Mouse (Mus musculus) kidney, postnatal 0 days (tissue): ENCODE measurements at regions not wholly inside any gene's neighbourhood (a gene's known extent, or its start where the extent isn't known, plus 50 kb on each side); places are given as distances from the start of the nearest gene placed in this dataset.

ENCODE experiments used
- ATAC-seq: fragments of 200-750 bp; cut with Nextera tagmentation; replicated peaks from 2 replicates; pipeline ENCODE4 v1.8.0; 2017; ENCODE audit warnings: low read depth, moderate number of reproducible peaks, moderate TSS enrichment, moderate library complexity; ENCODE audit not compliant: low FRiP score
- DNase-seq: peaks from one replicate; pipeline ENCODE4 v3.0.0-alpha.2; 2016; ENCODE audit warnings: low spot score
- H3K27ac ChIP-seq: fragments of 300-500 bp; sonication (generic); 2 replicates; pipeline ENCODE4 v1.5.1; 2014; ENCODE audit warnings: mild to moderate bottlenecking
- H3K27me3 ChIP-seq: fragments of 300-500 bp; sonication (generic); 2 replicates; pipeline ENCODE4 v1.6.1; 2014; ENCODE audit warnings: low read length, mixed read lengths; ENCODE audit not compliant: insufficient read depth
- H3K36me3 ChIP-seq: fragments of 300-500 bp; sonication (generic); 2 replicates; pipeline ENCODE4 v1.6.1; 2014; ENCODE audit warnings: low read length, mixed read lengths; ENCODE audit not compliant: insufficient read depth
- H3K4me1 ChIP-seq: fragments of 300-500 bp; sonication (generic); replicated peaks from 2 replicates; pipeline ENCODE4 v1.6.1; 2014; ENCODE audit warnings: antibody characterized with exemption, low read length, mixed read lengths; ENCODE audit not compliant: insufficient read depth
- H3K4me2 ChIP-seq: fragments of 300-500 bp; sonication (generic); 2 replicates; pipeline ENCODE4 v1.6.1; 2014; ENCODE audit warnings: mild to moderate bottlenecking, low read length, moderate library complexity, mixed read lengths
- H3K4me3 ChIP-seq: fragments of 300-500 bp; sonication (generic); replicated peaks from 2 replicates; pipeline ENCODE4 v1.5.1; 2014; ENCODE audit warnings: low read depth, low read length
- H3K9ac ChIP-seq: fragments of 300-500 bp; sonication (generic); 2 replicates; pipeline ENCODE4 v1.6.1; 2014; ENCODE audit warnings: low read depth, low read length
- H3K9me3 ChIP-seq: fragments of 300-500 bp; sonication (generic); replicated peaks from 2 replicates; pipeline ENCODE4 v1.6.1; 2016; ENCODE audit warnings: low read length, inconsistent platforms, mixed read lengths
- CTCF ChIP-seq: IDR thresholded peaks from 2 replicates; pipeline ENCODE4 v1.5.1; 2016; ENCODE audit warnings: antibody characterized with exemption, low read depth, mild to moderate bottlenecking, moderate library complexity
- WGBS: fragments of 180-500 bp; shearing (Covaris S2); extraction: QIAGEN DNeasy Blood & Tissue Kit; methylation state at CpG from one replicate; pipeline ENCODE4 v1.1.7; 2014; 5-methylcytosine and 5-hydroxymethylcytosine counted together

- Histone ChIP-seq H3K4me1 (no peaks in the 10 kb centered on the region), H3K4me3 (no peak overlapping the region), H3K27ac (no peak overlapping the region), H3K4me2 (no peak overlapping the region), H3K36me3 (no peaks in the 10 kb centered on the region), H3K27me3 (no peaks in the 10 kb centered on the region), H3K9ac (no peak overlapping the region), H3K9me3 (no peaks in the 10 kb centered on the region)
- no peak for TF ChIP-seq CTCF
- WGBS: 88% methylated on average over 8 of the region's 8 CpGs
- no peak for DNase-seq
- ATAC-seq: no peak
Observed at GRCm38 (mm10) chr10:92170856-92171255, 551.4 kb downstream of the Nedd1 start.

- Histone ChIP-seq H3K4me1 (no peaks in the 10 kb centered on the region), H3K9me3 (no peaks in the 10 kb centered on the region), H3K27me3 (no peaks in the 10 kb centered on the region), H3K27ac (no peak overlapping the region), H3K4me3 (no peak overlapping the region), H3K4me2 (no peak overlapping the region), H3K9ac (no peak overlapping the region), H3K36me3 (no peaks in the 10 kb centered on the region)
- no peak for TF ChIP-seq CTCF
- ATAC-seq: no peak
- peak; percentile 39 for DNase-seq
- 60% methylated on average over 2 of the region's 2 CpGs for WGBS
Observed at GRCm38 (mm10) chr10:92166057-92166456, 556.2 kb downstream of the Nedd1 start.

- no peaks in the 10 kb centered on the region for H3K27me3 ChIP-seq
- H3K9me3 ChIP-seq: no peaks in the 10 kb centered on the region
- TF ChIP-seq CTCF: no peak
- H3K4me3 ChIP-seq: no peak overlapping the region
- H3K4me1 ChIP-seq: no peaks in the 10 kb centered on the region
- H3K9ac ChIP-seq: no peak overlapping the region
- no peaks in the 10 kb centered on the region for H3K36me3 ChIP-seq
- WGBS: 40% methylated on average over 5 of the region's 5 CpGs
- 0 out of 2 replicates have a peak overlapping the region, but pooled peaks have one; percentile 21 for H3K4me2 ChIP-seq
- H3K27ac ChIP-seq: no peak overlapping the region
- ATAC-seq (no peak), DNase-seq (no peak)
Observed at GRCm38 (mm10) chr10:92164991-92165390, 557.2 kb downstream of the Nedd1 start.

- DNase-seq (no peak), ATAC-seq (no peak)
- 44% methylated on average over 3 of the region's 3 CpGs for WGBS
- no peak for TF ChIP-seq CTCF
- H3K4me3 ChIP-seq: no peak overlapping the region
- no peaks in the 10 kb centered on the region for H3K27me3 ChIP-seq
- H3K9me3 ChIP-seq: no peaks in the 10 kb centered on the region
- no peak overlapping the region for H3K27ac ChIP-seq
- H3K4me1 ChIP-seq: no peaks in the 10 kb centered on the region
- 0 out of 2 replicates have a peak overlapping the region, but pooled peaks have one; percentile 21 for H3K4me2 ChIP-seq
- H3K9ac ChIP-seq: no peak overlapping the region
- H3K36me3 ChIP-seq: no peaks in the 10 kb centered on the region
Observed at GRCm38 (mm10) chr10:92164648-92164960, 557.6 kb downstream of the Nedd1 start.

GRCm38 (mm10) chr10:92163851-92164647, 558.2 kb downstream of the Nedd1 start:
- no peak for TF ChIP-seq CTCF
- Histone ChIP-seq H3K36me3 (no peaks in the 10 kb centered on the region), H3K4me1 (no peaks in the 10 kb centered on the region), H3K4me3 (no peak overlapping the region), H3K4me2 (0 out of 2 replicates have a peak overlapping the region, but pooled peaks have one; percentile 21), H3K27me3 (no peaks in the 10 kb centered on the region), H3K9ac (no peak overlapping the region), H3K27ac (no peak overlapping the region), H3K9me3 (no peaks in the 10 kb centered on the region)
- 66% methylated on average over 12 of the region's 12 CpGs for WGBS
- ATAC-seq (no peak), DNase-seq (no peak)

GRCm38 (mm10) chr10:92163071-92163504, 559.1 kb downstream of the Nedd1 start:
- peak overlapping the region; percentile 42 for H3K4me3 ChIP-seq
- 8% methylated on average over 7 of the region's 7 CpGs for WGBS
- ATAC-seq (no peak), DNase-seq (no peak)
- no peak overlapping the region for H3K27ac ChIP-seq
- H3K4me1 ChIP-seq: no peaks in the 10 kb centered on the region
- TF ChIP-seq CTCF: no peak
- no peaks in the 10 kb centered on the region for H3K9me3 ChIP-seq
- H3K27me3 ChIP-seq: no peaks in the 10 kb centered on the region
- H3K4me2 ChIP-seq: peak overlapping the region; percentile 69
- H3K36me3 ChIP-seq: no peaks in the 10 kb centered on the region
- no peak overlapping the region for H3K9ac ChIP-seq
